Mouse (Mus musculus) CH12.LX (cell line): ENCODE data around the gene Utp11.
"Not testable (repeated sequence)": the region's sequence is repeated elsewhere in the genome, so short reads cannot be mapped to it uniquely, and the experiment has no call there.

Source experiments
- BHLHE40 ChIP-seq: IDR thresholded peaks from 2 replicates; pipeline ENCODE4 v1.6.1; 2011; ENCODE audit warnings: mild to moderate bottlenecking, low read depth, low read length, improper control_type of control experiment
- CTCF ChIP-seq, 2 experiments: IDR thresholded peaks in 1 of 2; conservative IDR thresholded peaks in 1 of 2; 2 replicates each; pipeline ENCODE4 v1.5.1; 2011 to 2012; ENCODE audit warnings: low read depth in 2 of 2, low read length in 2 of 2, improper control_type of control experiment in 1 of 2, inconsistent platforms in 1 of 2, mild to moderate bottlenecking in 1 of 2, moderate library complexity in 1 of 2
- E2F4 ChIP-seq: IDR thresholded peaks from 2 replicates; pipeline ENCODE4 v1.6.1; 2011; ENCODE audit warnings: low read depth, low read length, improper control_type of control experiment; ENCODE audit not compliant: insufficient replicate concordance
- IRF4 ChIP-seq: IDR thresholded peaks from 2 replicates; pipeline ENCODE4 v1.6.1; 2014; ENCODE audit warnings: low read depth, mild to moderate bottlenecking, inconsistent platforms, low read length, improper control_type of control experiment
- JUND ChIP-seq: conservative IDR thresholded peaks from 2 replicates; pipeline ENCODE4 v1.6.1; 2011; ENCODE audit warnings: low read depth, low read length, improper control_type of control experiment
- MXI1 ChIP-seq: IDR thresholded peaks from 2 replicates; pipeline ENCODE4 v1.6.1; 2011; ENCODE audit warnings: mild to moderate bottlenecking, low read depth, low read length, improper control_type of control experiment
- POLR2A ChIP-seq: IDR thresholded peaks from 2 replicates; pipeline ENCODE4 v1.6.1; 2011; ENCODE audit warnings: low read depth, mild to moderate bottlenecking, improper control_type of control experiment, low read length
- RAD21 ChIP-seq: IDR thresholded peaks from 2 replicates; pipeline ENCODE4 v1.6.1; 2011; ENCODE audit warnings: low read depth, mild to moderate bottlenecking, low read length, improper control_type of control experiment, moderate library complexity
- USF1 ChIP-seq: IDR thresholded peaks from 2 replicates; pipeline ENCODE4 v1.6.1; 2014; ENCODE audit warnings: low read depth, mild to moderate bottlenecking, inconsistent platforms, low read length, improper control_type of control experiment

DNA sequence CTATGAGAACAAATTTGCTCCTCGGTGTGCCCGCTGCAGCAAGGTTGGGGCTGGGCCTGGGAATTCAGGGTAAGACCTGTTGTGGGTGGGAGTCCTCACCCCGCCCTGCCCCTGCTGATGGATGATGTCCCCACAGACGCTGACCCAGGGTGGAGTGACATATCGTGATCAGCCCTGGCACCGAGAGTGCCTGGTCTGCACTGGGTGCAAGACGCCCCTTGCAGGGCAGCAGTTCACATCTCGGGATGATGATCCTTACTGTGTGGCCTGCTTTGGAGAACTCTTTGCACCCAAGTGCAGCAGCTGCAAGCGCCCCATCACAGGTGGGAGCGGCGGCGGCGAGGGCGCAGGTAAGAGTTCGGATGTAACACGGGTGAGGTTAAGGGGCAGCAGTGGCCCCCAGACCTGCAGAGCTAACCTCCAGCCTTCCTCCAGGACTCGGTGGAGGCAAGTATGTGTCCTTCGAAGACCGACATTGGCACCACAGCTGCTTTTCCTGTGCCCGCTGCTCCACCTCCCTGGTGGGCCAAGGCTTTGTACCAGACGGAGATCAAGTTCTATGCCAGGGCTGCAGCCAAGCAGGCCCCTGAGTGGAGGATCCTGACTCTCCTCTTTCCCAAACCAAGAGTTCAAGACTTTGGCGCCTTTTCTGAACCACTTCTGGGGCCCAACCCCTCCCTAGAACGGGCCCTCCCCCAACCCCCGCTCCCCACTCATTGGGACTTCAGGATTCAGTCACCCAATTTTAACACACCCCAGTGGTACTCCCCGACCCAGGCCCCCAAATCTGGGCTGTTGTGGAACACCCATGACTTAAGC lies 14.2 kb upstream of the Utp11 start:
- TF ChIP-seq E2F4; JUND; CTCF (conservative IDR thresholded peaks at IDR 0.05 in 1 of 2, IDR thresholded peaks at IDR 0.05 in 1 of 2; ENCODE audit: low read depth in 2 of 2, low read length in 2 of 2); POLR2A; USF1; MXI1; BHLHE40; RAD21; IRF4: not testable (repeated sequence)
